In the genomic region with DNA sequence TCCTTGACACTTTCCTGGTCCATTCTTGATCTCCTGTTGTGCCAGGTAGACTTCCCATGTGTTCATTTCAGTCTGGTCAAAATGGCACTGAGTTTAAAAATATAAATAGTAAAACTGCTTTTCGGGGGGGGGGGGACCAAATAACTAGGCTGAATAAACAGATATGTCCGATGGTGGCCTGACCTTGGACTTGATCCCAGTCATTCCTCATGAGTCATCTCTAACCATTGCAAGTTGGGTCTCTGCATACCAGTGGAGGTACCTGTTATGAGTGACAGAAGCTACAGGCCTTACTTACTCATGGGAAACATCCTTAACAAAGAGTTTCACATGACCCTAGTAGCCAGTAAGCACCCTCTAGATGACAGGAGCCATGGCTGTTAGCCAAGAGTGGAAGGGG, we compare ENCODE assay signal across 14 mouse cellular contexts.
"Had no signal": no experiment of that assay in that cellular context is flagged by ENCODE, and none has a peak within 500 bp of the region (broad histone marks: within the 10 kb centered on the region; RNA-seq: fewer than 3 reads in every experiment).

No protein-coding gene starts in this region.

- DNase-seq: kidney, postnatal 25 days; layer of hippocampus, adult 9-11 months; layer of hippocampus, postnatal 36 days; lung, embryonic 14.5 days; lung, postnatal 10 days; right cerebral cortex, adult 18-20 months; right cerebral cortex, postnatal 25 days; thymus, postnatal 25 days had no signal

- H3K27me3 ChIP-seq: kidney, embryonic 15.5 days; limb, embryonic 15.5 days; liver, embryonic 12.5 days; megakaryocyte, embryonic 14.5 days; midbrain, embryonic 12.5 days; neural tube, embryonic 15.5 days had no signal

- H3K4me2 ChIP-seq: kidney, embryonic 15.5 days; liver, embryonic 12.5 days; lung, embryonic 14.5 days had no signal

- H3K36me3 ChIP-seq: kidney, embryonic 15.5 days; limb, embryonic 15.5 days; liver, embryonic 12.5 days; midbrain, embryonic 12.5 days; neural tube, embryonic 15.5 days had no signal

- H3K4me3 ChIP-seq: kidney, embryonic 15.5 days; limb, embryonic 15.5 days; liver, embryonic 12.5 days; megakaryocyte, embryonic 14.5 days; midbrain, embryonic 12.5 days; neural tube, embryonic 15.5 days had no signal
